Mouse (Mus musculus) intestine, embryonic 15.5 days (tissue): ENCODE data around the gene Krt26. TPM values are rescaled to one million over a fixed set of nuclear protein-coding genes. Genes with fewer than 3 reads are reported as not detected.

Source experiments
- ATAC-seq: fragments of 200-750 bp; cut with Nextera tagmentation; 2 replicates; pipeline ENCODE4 v1.8.0; 2017; ENCODE audit warnings: moderate TSS enrichment, moderate library complexity
- H3K27ac ChIP-seq: fragments of 300-500 bp; sonication (generic); 2 replicates; pipeline ENCODE4 v1.5.1; 2015; ENCODE audit warnings: mild to moderate bottlenecking, inconsistent platforms
- H3K27me3 ChIP-seq: fragments of 300-500 bp; sonication (generic); replicated peaks from 2 replicates; pipeline ENCODE4 v1.6.1; 2015; ENCODE audit warnings: inconsistent platforms
- H3K36me3 ChIP-seq: fragments of 300-500 bp; sonication (generic); 2 replicates; pipeline ENCODE4 v1.6.1; 2015; ENCODE audit warnings: inconsistent platforms
- H3K4me1 ChIP-seq: fragments of 300-500 bp; sonication (generic); replicated peaks from 2 replicates; pipeline ENCODE4 v1.6.1; 2015; ENCODE audit warnings: inconsistent platforms
- H3K4me2 ChIP-seq: fragments of 300-500 bp; sonication (generic); replicated peaks from 2 replicates; pipeline ENCODE4 v1.6.1; 2015; ENCODE audit warnings: mild to moderate bottlenecking, inconsistent platforms
- H3K4me3 ChIP-seq: fragments of 300-500 bp; sonication (generic); replicated peaks from 2 replicates; pipeline ENCODE4 v1.5.1; 2015; ENCODE audit warnings: inconsistent platforms
- H3K9ac ChIP-seq: fragments of 300-500 bp; sonication (generic); 2 replicates; pipeline ENCODE4 v1.6.1; 2015; ENCODE audit warnings: inconsistent platforms
- H3K9me3 ChIP-seq: fragments of 300-500 bp; sonication (generic); 2 replicates; pipeline ENCODE4 v1.6.1; 2016; ENCODE audit warnings: inconsistent platforms
- WGBS: fragments of 180-500 bp; shearing (Covaris S2); methylation state at CpG from one replicate; pipeline ENCODE4 v1.1.7; 2015; 5-methylcytosine and 5-hydroxymethylcytosine counted together
- polyA plus RNA-seq: library from polyadenylated mRNA; unstranded; fragments of >200 nt; fragmentation: Nextera tagmentation; extraction: Ambion mirVana; gene quantifications from 2 replicates; pipeline ENCODE4 v1.2.1, GENCODE M21; 2015

The Krt26 gene
- polyA plus RNA-seq, 1 experiment from 2014 or later = 0.11 TPM

DNA sequence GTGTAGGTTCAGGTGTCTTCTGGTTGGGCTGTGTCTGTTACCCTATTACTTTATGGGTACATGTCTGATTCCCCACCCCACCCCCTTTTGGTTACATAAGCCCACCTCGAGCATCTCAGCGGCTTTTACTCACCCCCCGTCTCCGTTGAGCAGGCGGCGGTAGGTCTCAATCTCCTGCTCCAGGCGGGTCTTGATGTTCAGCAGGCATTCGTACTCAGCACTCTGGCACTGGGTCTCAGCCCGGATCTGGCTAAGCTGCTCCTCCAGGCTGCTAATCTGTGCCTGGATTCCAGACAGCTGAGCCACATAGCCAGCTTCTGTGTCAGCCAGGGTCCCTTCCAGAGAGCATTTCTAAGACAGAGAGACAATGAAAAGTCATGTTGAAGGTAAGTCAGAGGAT, 56.6 kb downstream of the Krt26 start:
- no peaks in the 10 kb centered on the region for H3K36me3 ChIP-seq
- ATAC-seq = no peak
- H3K27me3 ChIP-seq = no peaks in the 10 kb centered on the region
- no peak overlapping the region for H3K9ac ChIP-seq
- H3K4me1 ChIP-seq = 0 out of 2 replicates have a peak, but pooled peaks cover 2% of the 10 kb centered on the region
- WGBS = 78% methylated on average over 9 of the region's 9 CpGs
- H3K4me2 ChIP-seq = no peak overlapping the region
- H3K9me3 ChIP-seq = no peaks in the 10 kb centered on the region
- H3K4me3 ChIP-seq = no peak overlapping the region
- H3K27ac ChIP-seq = no peak overlapping the region

DNA sequence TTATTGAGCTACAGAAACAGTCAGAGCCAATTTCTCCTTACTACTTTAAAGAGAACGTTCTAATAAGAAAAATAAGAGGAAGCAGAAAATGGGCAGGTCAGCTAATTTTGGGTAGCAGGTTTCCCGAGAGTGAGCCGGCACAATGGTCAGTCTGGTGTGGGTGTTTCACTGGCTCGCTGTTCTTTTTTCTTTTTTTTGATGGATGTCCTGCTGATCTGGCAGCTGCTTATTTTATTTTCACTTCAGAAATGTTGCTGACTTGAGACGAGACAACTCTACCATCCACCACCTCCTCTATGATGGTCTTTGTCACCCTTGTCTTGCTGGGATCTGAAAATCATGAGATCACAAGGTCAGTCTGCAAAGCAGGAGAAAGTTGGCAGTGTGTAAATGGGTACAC, 57.8 kb downstream of the Krt26 start:
- ATAC-seq = no peak
- 62% methylated on average over 5 of the region's 5 CpGs for WGBS
- H3K9me3 ChIP-seq = no peaks in the 10 kb centered on the region

More for the DNA sequence above, 57.8 kb downstream of the Krt26 start:
- Histone ChIP-seq H3K36me3 (no peaks in the 10 kb centered on the region), H3K9ac (no peak overlapping the region), H3K27me3 (no peaks in the 10 kb centered on the region), H3K4me3 (no peak overlapping the region), H3K4me1 (0 out of 2 replicates have a peak, but pooled peaks cover 2% of the 10 kb centered on the region), H3K27ac (no peak overlapping the region), H3K4me2 (no peak overlapping the region)

Other genes with a start within 250 kb of the Krt26 start
- 0.58 and 0.93 TPM in 2 replicates for gene Tns4, start 248.7 kb downstream of the Krt26 start, polyA plus RNA-seq
- 0.43 and 0.87 TPM in 2 replicates for gene Ccr7, start 182.9 kb downstream of the Krt26 start, polyA plus RNA-seq
- gene Smarce1, start 106.9 kb downstream of the Krt26 start, polyA plus RNA-seq = 186 and 190 TPM in 2 replicates
- 0.25 and 0.49 TPM in 2 replicates for gene Krt222, start 93.9 kb downstream of the Krt26 start, polyA plus RNA-seq
- gene Krt24, start 52.7 kb downstream of the Krt26 start, polyA plus RNA-seq = 0.11 and 0.15 TPM in 2 replicates
- not detected in 2 replicates for gene Krt25, start 15.0 kb downstream of the Krt26 start, polyA plus RNA-seq
- not detected in 2 replicates for gene Krt27, start 13.1 kb upstream of the Krt26 start, polyA plus RNA-seq
- gene Krt28, start 36.9 kb upstream of the Krt26 start, polyA plus RNA-seq = 0.09 TPM in 1 of 2 replicates, not detected in the other
- 18.3 and 21.2 TPM in 2 replicates for gene Krt10, start 51.4 kb upstream of the Krt26 start, polyA plus RNA-seq
- gene Krt12, start 84.3 kb upstream of the Krt26 start, polyA plus RNA-seq = not detected in 2 replicates
- gene Krt20, start 100.2 kb upstream of the Krt26 start, polyA plus RNA-seq = 64.3 and 72.9 TPM in 2 replicates
- gene Krt23, start 155.2 kb upstream of the Krt26 start, polyA plus RNA-seq = 12.2 and 13.1 TPM in 2 replicates
- gene Krt39, start 183.4 kb upstream of the Krt26 start, polyA plus RNA-seq = not detected in 2 replicates
- not detected in 2 replicates for gene Krt40, start 205.2 kb upstream of the Krt26 start, polyA plus RNA-seq
- not detected in 2 replicates for gene Krtap3-3, start 212.9 kb upstream of the Krt26 start, polyA plus RNA-seq
- not detected in 2 replicates for gene Krtap3-2, start 218.9 kb upstream of the Krt26 start, polyA plus RNA-seq
- not detected in 2 replicates for gene Gm11939, start 221.5 kb upstream of the Krt26 start, polyA plus RNA-seq
- 0.30 TPM in 1 of 2 replicates, not detected in the other for gene Krtap3-1, start 228.7 kb upstream of the Krt26 start, polyA plus RNA-seq
- gene Krtap1-5, start 243.1 kb upstream of the Krt26 start, polyA plus RNA-seq = not detected in 2 replicates
- gene Krtap1-4, start 245.7 kb upstream of the Krt26 start, polyA plus RNA-seq = not detected in 2 replicates